Mouse (Mus musculus) erythroblast, embryonic 14.5 days (primary cell): Measurements from ENCODE around the gene Jrkl. TPM values are rescaled to one million over a fixed set of nuclear protein-coding genes. Genes with fewer than 3 reads are reported as not detected.

ENCODE experiments used
- H3K27me3 ChIP-seq: 2 replicates; pipeline ENCODE4 v1.6.1; 2012; ENCODE audit warnings: inconsistent platforms; ENCODE audit not compliant: control insufficient read depth
- H3K36me3 ChIP-seq: 2 replicates; pipeline ENCODE4 v1.6.1; 2012; ENCODE audit warnings: mild to moderate bottlenecking, inconsistent platforms; ENCODE audit not compliant: control insufficient read depth
- H3K4me1 ChIP-seq: 2 replicates; pipeline ENCODE4 v1.6.1; 2012; ENCODE audit warnings: inconsistent platforms; ENCODE audit not compliant: control insufficient read depth
- H3K4me3 ChIP-seq: replicated peaks from 2 replicates; pipeline ENCODE3; 2012; ENCODE audit warnings: moderate library complexity, mild to moderate bottlenecking, inconsistent platforms
- H3K9me3 ChIP-seq: 2 replicates; pipeline ENCODE4 v1.6.1; 2012; ENCODE audit warnings: low read length, inconsistent platforms, mixed read lengths; ENCODE audit not compliant: control insufficient read depth
- GATA1 ChIP-seq: IDR thresholded peaks from 2 replicates; pipeline ENCODE4 v1.6.1; 2012; ENCODE audit warnings: low read length, inconsistent platforms, mixed read lengths
- TAL1 ChIP-seq: IDR thresholded peaks from 3 replicates; pipeline ENCODE4 v1.6.1; 2012; ENCODE audit warnings: low read length, inconsistent platforms, mixed read lengths
- polyA plus RNA-seq: library from polyadenylated mRNA; stranded (reverse); fragments of >175 nt; gene quantifications from 2 replicates; pipeline ENCODE4 v1.2.3, GENCODE M21; 2012

Gene Jrkl
- polyA plus RNA-seq, 1 experiment: not detected

- H3K27me3 ChIP-seq: no peaks in the 10 kb centered on the region
- H3K9me3 ChIP-seq: no peaks in the 10 kb centered on the region
- H3K4me1 ChIP-seq: no peaks in the 10 kb centered on the region
- H3K4me3 ChIP-seq: no peak overlapping the region
- no peaks in the 10 kb centered on the region for H3K36me3 ChIP-seq
- TF ChIP-seq TAL1 (no peak), GATA1 (no peak)
Measured at GRCm38 (mm10) chr9:13194619-13195018, 51.0 kb downstream of the Jrkl start.

Other genes starting within 250 kb of the Jrkl start
- gene Ccdc82, start 1.1 kb upstream of the Jrkl start, polyA plus RNA-seq: 0.21 and 0.23 TPM in 2 replicates
- 0.01 and 0.02 TPM in 2 replicates for gene Maml2, start 52.1 kb upstream of the Jrkl start, polyA plus RNA-seq
- gene Gm17571, start 200.9 kb upstream of the Jrkl start, polyA plus RNA-seq: not detected in 2 replicates